32 mouse cellular contexts compared by ENCODE assay signal in genomic region chr2:18060396-18060795, GRCm38 (mm10). TPM values are rescaled to one million over a fixed set of nuclear protein-coding genes. Genes with fewer than 3 reads are reported as not detected.
DNase-seq lines count a peak whose midpoint lies in the region; ATAC-seq lines count a peak whose summit lies in the region.
"Had no signal": no experiment of that assay in that cellular context is flagged by ENCODE, and none has a peak within 500 bp of the region (broad histone marks: within the 10 kb centered on the region; RNA-seq: fewer than 3 reads in every experiment).

No protein-coding gene starts in this region.

- H3K9ac ChIP-seq in forebrain, embryonic 12.5 days: no peak overlapping the region
- no peak overlapping the region for H3K9ac ChIP-seq in forebrain, embryonic 16.5 days (replicated peaks; ENCODE audit: low read depth, low read length)
- no peak overlapping the region for H3K9ac ChIP-seq in midbrain, embryonic 11.5 days (ENCODE audit: low read length)
- H3K9ac ChIP-seq in midbrain, embryonic 15.5 days: no peak overlapping the region
- no peak overlapping the region for H3K9ac ChIP-seq in embryonic facial prominence, embryonic 11.5 days (replicated peaks; ENCODE audit: low read length)
- H3K9ac ChIP-seq: embryonic facial prominence, embryonic 13.5 days; heart, embryonic 13.5 days; limb, embryonic 15.5 days; liver, embryonic 13.5 days had no signal

- H3K4me2 ChIP-seq in forebrain, embryonic 12.5 days: peak overlapping the region; percentile 27; the same call in 1 of the 2 replicates
- no peak overlapping the region for H3K4me2 ChIP-seq in forebrain, embryonic 16.5 days (ENCODE audit: low read length)
- no peak overlapping the region; the same call in 1 of the 2 replicates for H3K4me2 ChIP-seq in midbrain, embryonic 11.5 days
- H3K4me2 ChIP-seq in midbrain, embryonic 15.5 days: no peak overlapping the region
- no peak overlapping the region for H3K4me2 ChIP-seq in embryonic facial prominence, embryonic 11.5 days (ENCODE audit: low read depth, low read length)
- H3K4me2 ChIP-seq: embryonic facial prominence, embryonic 13.5 days; heart, embryonic 13.5 days; limb, embryonic 15.5 days; liver, embryonic 13.5 days had no signal

- H3K4me1 ChIP-seq in forebrain, embryonic 12.5 days: peaks cover 13% of the 10 kb centered on the region
- H3K4me1 ChIP-seq in forebrain, embryonic 16.5 days (replicated peaks; ENCODE audit: control insufficient read depth, insufficient read depth, low read length): peaks cover 11% of the 10 kb centered on the region
- H3K4me1 ChIP-seq in midbrain, embryonic 11.5 days (ENCODE audit: control insufficient read depth, insufficient read depth, low read length): peaks cover 11% of the 10 kb centered on the region
- H3K4me1 ChIP-seq in midbrain, embryonic 15.5 days: peaks cover 12% of the 10 kb centered on the region
- no peaks in the 10 kb centered on the region for H3K4me1 ChIP-seq in embryonic facial prominence, embryonic 11.5 days (ENCODE audit: control insufficient read depth, insufficient read depth, low read length)

- DNase-seq in midbrain, embryonic 11.5 days (ENCODE audit: low spot score, missing footprints): peak; percentile 88
- peak; percentile 50 for DNase-seq in embryo, embryonic 11 days
- DNase-seq in embryonic facial prominence, embryonic 11.5 days (ENCODE audit: low spot score): peak; percentile 18
- no peak for DNase-seq in left cerebral cortex, adult 11 months (ENCODE audit: low spot score)
- DNase-seq: adrenal gland, adult 8-10 months; cerebellum, adult 9-10 months; gastrocnemius, adult 2 months; gastrocnemius, postnatal 36 days; heart, adult 2 months; heart, postnatal 10 days; kidney, adult 8-10 months; layer of hippocampus, postnatal 36 days; liver, embryonic 13.5 days; lung, adult 18-20 months; lung, postnatal 4 days; right cerebral cortex, adult 18-20 months; thymus, adult 18-20 months; thymus, postnatal 25 days had no signal

- H3K27me3 ChIP-seq in forebrain, embryonic 12.5 days: no peaks in the 10 kb centered on the region
- H3K27me3 ChIP-seq in forebrain, embryonic 16.5 days (replicated peaks; ENCODE audit: control insufficient read depth, insufficient read depth, low read length): no peaks in the 10 kb centered on the region
- no peaks in the 10 kb centered on the region for H3K27me3 ChIP-seq in midbrain, embryonic 11.5 days (ENCODE audit: control insufficient read depth, insufficient read depth, low read length)
- H3K27me3 ChIP-seq in midbrain, embryonic 15.5 days (replicated peaks): no peaks in the 10 kb centered on the region
- H3K27me3 ChIP-seq in embryonic facial prominence, embryonic 11.5 days (ENCODE audit: control insufficient read depth, insufficient read depth, low read length): no peaks in the 10 kb centered on the region
- H3K27me3 ChIP-seq: embryonic facial prominence, embryonic 13.5 days; heart, embryonic 13.5 days; limb, embryonic 15.5 days; liver, embryonic 13.5 days; megakaryocyte, embryonic 14.5 days had no signal

- no peak for ATAC-seq in forebrain, embryonic 12.5 days (ENCODE audit: low FRiP score)
- ATAC-seq in forebrain, embryonic 16.5 days: no peak
- no peak for ATAC-seq in midbrain, embryonic 11.5 days (ENCODE audit: low FRiP score)
- ATAC-seq in midbrain, embryonic 15.5 days (replicated peaks): no peak
- ATAC-seq in embryonic facial prominence, embryonic 11.5 days (replicated peaks; ENCODE audit: insufficient number of reproducible peaks, low FRiP score, low TSS enrichment, low read depth): no peak
- ATAC-seq: forebrain, embryonic 14.5 days; intestine, embryonic 16.5 days; lung, postnatal 0 days had no signal

- H3K36me3 ChIP-seq in forebrain, embryonic 12.5 days (replicated peaks): no peaks in the 10 kb centered on the region
- no peaks in the 10 kb centered on the region for H3K36me3 ChIP-seq in forebrain, embryonic 16.5 days (ENCODE audit: control insufficient read depth, insufficient read depth)
- no peaks in the 10 kb centered on the region for H3K36me3 ChIP-seq in midbrain, embryonic 11.5 days (ENCODE audit: control insufficient read depth, insufficient read depth, low read length)
- H3K36me3 ChIP-seq in midbrain, embryonic 15.5 days (replicated peaks): no peaks in the 10 kb centered on the region
- no peaks in the 10 kb centered on the region for H3K36me3 ChIP-seq in embryonic facial prominence, embryonic 11.5 days (replicated peaks; ENCODE audit: control insufficient read depth, insufficient read depth, low read depth, low read length)
- H3K36me3 ChIP-seq: embryonic facial prominence, embryonic 13.5 days; heart, embryonic 13.5 days; limb, embryonic 15.5 days; liver, embryonic 13.5 days had no signal

- 43% methylated on average over 1 of the region's 1 CpGs for WGBS in forebrain, embryonic 12.5 days
- WGBS in forebrain, embryonic 16.5 days: 71% methylated on average over 1 of the region's 1 CpGs
- WGBS in midbrain, embryonic 11.5 days: 28% methylated on average over 1 of the region's 1 CpGs
- WGBS in midbrain, embryonic 15.5 days: 53% methylated on average over 1 of the region's 1 CpGs
- WGBS in embryonic facial prominence, embryonic 11.5 days: 54% methylated on average over 1 of the region's 1 CpGs

- H3K27ac ChIP-seq in forebrain, embryonic 12.5 days: no peak overlapping the region
- no peak overlapping the region for H3K27ac ChIP-seq in forebrain, embryonic 16.5 days (ENCODE audit: low read length)
- no peak overlapping the region for H3K27ac ChIP-seq in midbrain, embryonic 11.5 days (ENCODE audit: low read depth, low read length)
- no peak overlapping the region for H3K27ac ChIP-seq in midbrain, embryonic 15.5 days
- no peak overlapping the region for H3K27ac ChIP-seq in embryonic facial prominence, embryonic 11.5 days (replicated peaks; ENCODE audit: low read depth, low read length)
- H3K27ac ChIP-seq: embryonic facial prominence, embryonic 13.5 days; gastrocnemius, adult 2 months; heart, adult 2 months; heart, embryonic 13.5 days; kidney, postnatal 0 days; limb, embryonic 10.5 days; limb, embryonic 15.5 days; liver, embryonic 13.5 days; stomach, postnatal 0 days had no signal

- no peak overlapping the region for H3K4me3 ChIP-seq in forebrain, embryonic 12.5 days (replicated peaks)
- no peak overlapping the region for H3K4me3 ChIP-seq in forebrain, embryonic 16.5 days (replicated peaks; ENCODE audit: low read length)
- no peak overlapping the region for H3K4me3 ChIP-seq in midbrain, embryonic 11.5 days (ENCODE audit: low read depth, low read length)
- no peak overlapping the region for H3K4me3 ChIP-seq in midbrain, embryonic 15.5 days
- no peak overlapping the region for H3K4me3 ChIP-seq in embryonic facial prominence, embryonic 11.5 days (ENCODE audit: low read depth, low read length)
- H3K4me3 ChIP-seq: embryonic facial prominence, embryonic 13.5 days; gastrocnemius, adult 2 months; heart, adult 2 months; heart, embryonic 13.5 days; limb, embryonic 10.5 days; limb, embryonic 15.5 days; liver, embryonic 13.5 days; megakaryocyte, embryonic 14.5 days had no signal

- no peaks in the 10 kb centered on the region for H3K9me3 ChIP-seq in forebrain, embryonic 12.5 days
- no peaks in the 10 kb centered on the region for H3K9me3 ChIP-seq in forebrain, embryonic 16.5 days (ENCODE audit: control insufficient read depth, low read length)
- H3K9me3 ChIP-seq in midbrain, embryonic 11.5 days (ENCODE audit: control insufficient read depth, low read length): no peaks in the 10 kb centered on the region
- no peaks in the 10 kb centered on the region for H3K9me3 ChIP-seq in midbrain, embryonic 15.5 days
- H3K9me3 ChIP-seq in embryonic facial prominence, embryonic 11.5 days (replicated peaks; ENCODE audit: control insufficient read depth, low read length): no peaks in the 10 kb centered on the region
- H3K9me3 ChIP-seq: embryonic facial prominence, embryonic 13.5 days; G1E; heart, embryonic 13.5 days; limb, embryonic 10.5 days; limb, embryonic 15.5 days; liver, embryonic 13.5 days; megakaryocyte, embryonic 14.5 days had no signal

RNA-seq across cellular contexts. Expression of gene Mllt10, which starts 5.4 kb away (rescaled TPM):
- polyA plus RNA-seq in forebrain, embryonic 12.5 days (2016; fragmentation: Nextera tagmentation; extraction: Ambion mirVana): 61.7 and 76.8 TPM in 2 replicates
- 53.8 and 56.0 TPM in 2 replicates for polyA plus RNA-seq in forebrain, embryonic 16.5 days (2015; fragmentation: Nextera tagmentation; extraction: Ambion mirVana)
- polyA plus RNA-seq in midbrain, embryonic 11.5 days (2014; fragmentation: Nextera tagmentation; extraction: Ambion mirVana): 54.1 and 57.2 TPM in 2 replicates
- polyA plus RNA-seq in midbrain, embryonic 15.5 days (2015; fragmentation: Nextera tagmentation; extraction: Ambion mirVana): 49.9 and 53.1 TPM in 2 replicates
- 40.8 and 44.3 TPM in 2 replicates for polyA plus RNA-seq in embryonic facial prominence, embryonic 11.5 days (2014; fragmentation: Nextera tagmentation; extraction: Ambion mirVana)

RNA-seq across cellular contexts. Expression of gene Skida1, which starts 11.5 kb away (rescaled TPM):
- 26.3 and 26.4 TPM in 2 replicates for polyA plus RNA-seq in forebrain, embryonic 12.5 days (2016; fragmentation: Nextera tagmentation; extraction: Ambion mirVana)
- 9.8 and 13.4 TPM in 2 replicates for polyA plus RNA-seq in forebrain, embryonic 16.5 days (2015; fragmentation: Nextera tagmentation; extraction: Ambion mirVana)
- 22.9 and 23.4 TPM in 2 replicates for polyA plus RNA-seq in midbrain, embryonic 11.5 days (2014; fragmentation: Nextera tagmentation; extraction: Ambion mirVana)
- 8.1 and 9.0 TPM in 2 replicates for polyA plus RNA-seq in midbrain, embryonic 15.5 days (2015; fragmentation: Nextera tagmentation; extraction: Ambion mirVana)
- 15.5 and 16.9 TPM in 2 replicates for polyA plus RNA-seq in embryonic facial prominence, embryonic 11.5 days (2014; fragmentation: Nextera tagmentation; extraction: Ambion mirVana)

RNA-seq across cellular contexts. Expression of gene A930004D18Rik, which starts 22.9 kb away (rescaled TPM):
- 20.9 and 22.0 TPM in 2 replicates for polyA plus RNA-seq in forebrain, embryonic 12.5 days (2016; fragmentation: Nextera tagmentation; extraction: Ambion mirVana)
- polyA plus RNA-seq in forebrain, embryonic 16.5 days (2015; fragmentation: Nextera tagmentation; extraction: Ambion mirVana): 9.6 and 14.1 TPM in 2 replicates
- 10.5 and 11.6 TPM in 2 replicates for polyA plus RNA-seq in midbrain, embryonic 11.5 days (2014; fragmentation: Nextera tagmentation; extraction: Ambion mirVana)
- polyA plus RNA-seq in midbrain, embryonic 15.5 days (2015; fragmentation: Nextera tagmentation; extraction: Ambion mirVana): 8.1 and 11.8 TPM in 2 replicates
- 6.6 and 9.2 TPM in 2 replicates for polyA plus RNA-seq in embryonic facial prominence, embryonic 11.5 days (2014; fragmentation: Nextera tagmentation; extraction: Ambion mirVana)
